Mouse (Mus musculus): Measurements from ENCODE around the gene Ncs1. TPM values are rescaled to one million over a fixed set of nuclear protein-coding genes. Genes with fewer than 3 reads are reported as not detected.

Ncs1 gene
- total RNA-seq (2014; fragmentation: Nextera tagmentation) (2.1 and 4.6 TPM in 2 replicates), total RNA-seq (2017) (2.5 and 3.2 TPM in 2 replicates)

- peak; percentile 65 for ATAC-seq (replicated peaks; ENCODE audit: poor library complexity, severe bottlenecking)
Observed at GRCm38 (mm10) chr2:31245491-31246141, at the start of gene Ncs1. TSS of gene Ncs1 (plus strand) at chr2:31245823.

GRCm38 (mm10) chr2:31198621-31199020 lies 47.0 kb upstream of the Ncs1 start:
- no peak for ATAC-seq (replicated peaks; ENCODE audit: poor library complexity, severe bottlenecking)

- no peak for ATAC-seq (replicated peaks; ENCODE audit: poor library complexity, severe bottlenecking)
Observed at GRCm38 (mm10) chr2:31200051-31200450, 45.6 kb upstream of the Ncs1 start.

GRCm38 (mm10) chr2:31201851-31202250 lies 43.8 kb upstream of the Ncs1 start:
- no peak for ATAC-seq (replicated peaks; ENCODE audit: poor library complexity, severe bottlenecking)

- peak; percentile 28; the same call in 1 of the 2 replicates for ATAC-seq (replicated peaks; ENCODE audit: poor library complexity, severe bottlenecking)
Observed at GRCm38 (mm10) chr2:31202357-31202756, 43.3 kb upstream of the Ncs1 start.

GRCm38 (mm10) chr2:31202956-31203355 lies 42.7 kb upstream of the Ncs1 start:
- no peak for ATAC-seq (replicated peaks; ENCODE audit: poor library complexity, severe bottlenecking)

GRCm38 (mm10) chr2:31204677-31205076 lies 40.9 kb upstream of the Ncs1 start:
- no peak for ATAC-seq (replicated peaks; ENCODE audit: poor library complexity, severe bottlenecking)

- ATAC-seq (replicated peaks; ENCODE audit: poor library complexity, severe bottlenecking): no peak
Observed at GRCm38 (mm10) chr2:31206211-31206610, 39.4 kb upstream of the Ncs1 start.

- ATAC-seq (replicated peaks; ENCODE audit: poor library complexity, severe bottlenecking): no peak
Observed at GRCm38 (mm10) chr2:31206882-31207281, 38.7 kb upstream of the Ncs1 start.

GRCm38 (mm10) chr2:31208544-31209142 lies 37.0 kb upstream of the Ncs1 start:
- ATAC-seq (replicated peaks; ENCODE audit: poor library complexity, severe bottlenecking): peak; percentile 84

- ATAC-seq (replicated peaks; ENCODE audit: poor library complexity, severe bottlenecking): no peak
Observed at GRCm38 (mm10) chr2:31209525-31209924, 36.1 kb upstream of the Ncs1 start.

GRCm38 (mm10) chr2:31210144-31210847 lies 35.3 kb upstream of the Ncs1 start:
- ATAC-seq (replicated peaks; ENCODE audit: poor library complexity, severe bottlenecking): no peak

GRCm38 (mm10) chr2:31211204-31211603 lies 34.4 kb upstream of the Ncs1 start:
- ATAC-seq (replicated peaks; ENCODE audit: poor library complexity, severe bottlenecking): no peak

GRCm38 (mm10) chr2:31214211-31214796 lies 31.3 kb upstream of the Ncs1 start:
- ATAC-seq (replicated peaks; ENCODE audit: poor library complexity, severe bottlenecking): no peak

- ATAC-seq (replicated peaks; ENCODE audit: poor library complexity, severe bottlenecking): no peak
Observed at GRCm38 (mm10) chr2:31218611-31219010, 27.0 kb upstream of the Ncs1 start.

GRCm38 (mm10) chr2:31219470-31219869 lies 26.2 kb upstream of the Ncs1 start:
- ATAC-seq (replicated peaks; ENCODE audit: poor library complexity, severe bottlenecking): no peak

- ATAC-seq (replicated peaks; ENCODE audit: poor library complexity, severe bottlenecking): no peak
Observed at GRCm38 (mm10) chr2:31220844-31221243, 24.8 kb upstream of the Ncs1 start.

- ATAC-seq (replicated peaks; ENCODE audit: poor library complexity, severe bottlenecking): no peak
Observed at GRCm38 (mm10) chr2:31221582-31221981, 24.0 kb upstream of the Ncs1 start.

- ATAC-seq (replicated peaks; ENCODE audit: poor library complexity, severe bottlenecking): no peak
Observed at GRCm38 (mm10) chr2:31228768-31229311, 16.8 kb upstream of the Ncs1 start.

- peak; percentile 93 for ATAC-seq (replicated peaks; ENCODE audit: poor library complexity, severe bottlenecking)
Observed at GRCm38 (mm10) chr2:31239203-31239696, 6.4 kb upstream of the Ncs1 start.

GRCm38 (mm10) chr2:31239833-31240232 lies 5.8 kb upstream of the Ncs1 start:
- ATAC-seq (replicated peaks; ENCODE audit: poor library complexity, severe bottlenecking): no peak

Data from granulocyte monocyte progenitor cell, adult 5-6 weeks (primary cell).